Mouse (Mus musculus): ENCODE results near the gene Stk33. TPM values are rescaled to one million over a fixed set of nuclear protein-coding genes. Genes with fewer than 3 reads are reported as not detected.

Stk33 gene
- polyA plus RNA-seq, 1 experiment from 2014 or later = 0.51 TPM

- no peaks in the 10 kb centered on the region for H3K27me3 ChIP-seq (ENCODE audit: insufficient read depth, low read length)
- H3K4me2 ChIP-seq (replicated peaks; ENCODE audit: low read depth, low read length) = no peak overlapping the region
- ATAC-seq (ENCODE audit: low FRiP score, low TSS enrichment) = no peak
- H3K4me1 ChIP-seq (ENCODE audit: insufficient read depth, low read length) = no peaks in the 10 kb centered on the region
- H3K4me3 ChIP-seq (ENCODE audit: low read length) = no peak overlapping the region
- H3K9ac ChIP-seq (replicated peaks; ENCODE audit: low read length) = no peak overlapping the region
- no peaks in the 10 kb centered on the region for H3K9me3 ChIP-seq (ENCODE audit: low read length)
- no peaks in the 10 kb centered on the region for H3K36me3 ChIP-seq (ENCODE audit: insufficient read depth, low read length)
- no peak overlapping the region for H3K27ac ChIP-seq (ENCODE audit: low read length)
- WGBS = 85% methylated on average over 9 of the region's 9 CpGs
Measured at GRCm38 (mm10) chr7:109454856-109455255, 16.0 kb upstream of the Stk33 start.

- WGBS = 76% methylated on average over 2 of the region's 2 CpGs
- H3K4me1 ChIP-seq (ENCODE audit: insufficient read depth, low read length) = no peaks in the 10 kb centered on the region
- H3K4me3 ChIP-seq (ENCODE audit: low read length) = no peak overlapping the region
- ATAC-seq (ENCODE audit: low FRiP score, low TSS enrichment) = no peak
- H3K9me3 ChIP-seq (ENCODE audit: low read length) = no peaks in the 10 kb centered on the region
- no peak overlapping the region for H3K9ac ChIP-seq (replicated peaks; ENCODE audit: low read length)
- H3K36me3 ChIP-seq (ENCODE audit: insufficient read depth, low read length) = no peaks in the 10 kb centered on the region
- no peaks in the 10 kb centered on the region for H3K27me3 ChIP-seq (ENCODE audit: insufficient read depth, low read length)
- H3K4me2 ChIP-seq (replicated peaks; ENCODE audit: low read depth, low read length) = no peak overlapping the region
- H3K27ac ChIP-seq (ENCODE audit: low read length) = no peak overlapping the region
Measured at GRCm38 (mm10) chr7:109448060-109448459, 9.2 kb upstream of the Stk33 start.

- Histone ChIP-seq H3K9me3 (ENCODE audit: low read length) (no peaks in the 10 kb centered on the region), H3K4me1 (ENCODE audit: insufficient read depth, low read length) (no peaks in the 10 kb centered on the region), H3K4me3 (ENCODE audit: low read length) (no peak overlapping the region), H3K4me2 (replicated peaks; ENCODE audit: low read depth, low read length) (no peak overlapping the region), H3K36me3 (ENCODE audit: insufficient read depth, low read length) (no peaks in the 10 kb centered on the region), H3K9ac (replicated peaks; ENCODE audit: low read length) (no peak overlapping the region), H3K27ac (ENCODE audit: low read length) (no peak overlapping the region), H3K27me3 (ENCODE audit: insufficient read depth, low read length) (0 out of 2 replicates have a peak, but pooled peaks cover 3% of the 10 kb centered on the region)
- 11% methylated on average over 6 of the region's 6 CpGs for WGBS
- ATAC-seq (ENCODE audit: low FRiP score, low TSS enrichment) = no peak
Measured at GRCm38 (mm10) chr7:109445012-109445411, 6.1 kb upstream of the Stk33 start.

- Histone ChIP-seq H3K27ac (ENCODE audit: low read length) (no peak overlapping the region), H3K9me3 (ENCODE audit: low read length) (no peaks in the 10 kb centered on the region)
Measured at GRCm38 (mm10) chr7:109442739-109443138, 3.9 kb upstream of the Stk33 start.

GRCm38 (mm10) chr7:109440697-109441269, 1.9 kb upstream of the Stk33 start:
- Histone ChIP-seq H3K4me3 (ENCODE audit: low read length) (no peak overlapping the region), H3K27me3 (ENCODE audit: insufficient read depth, low read length) (peaks cover 16% of the 10 kb centered on the region), H3K4me1 (ENCODE audit: insufficient read depth, low read length) (peaks cover 15% of the 10 kb centered on the region), H3K4me2 (replicated peaks; ENCODE audit: low read depth, low read length) (no peak overlapping the region), H3K36me3 (ENCODE audit: insufficient read depth, low read length) (no peaks in the 10 kb centered on the region), H3K27ac (ENCODE audit: low read length) (no peak overlapping the region), H3K9me3 (ENCODE audit: low read length) (no peaks in the 10 kb centered on the region), H3K9ac (replicated peaks; ENCODE audit: low read length) (no peak overlapping the region)
- ATAC-seq (ENCODE audit: low FRiP score, low TSS enrichment) = no peak
- WGBS = 85% methylated on average over 9 of the region's 9 CpGs

More at GRCm38 (mm10) chr7:109442739-109443138, 3.9 kb upstream of the Stk33 start:
- peaks cover 15% of the 10 kb centered on the region for H3K4me1 ChIP-seq (ENCODE audit: insufficient read depth, low read length)
- H3K27me3 ChIP-seq (ENCODE audit: insufficient read depth, low read length) = peaks cover 16% of the 10 kb centered on the region
- no peak for ATAC-seq (ENCODE audit: low FRiP score, low TSS enrichment)
- H3K4me3 ChIP-seq (ENCODE audit: low read length) = no peak overlapping the region
- 71% methylated on average over 5 of the region's 5 CpGs for WGBS
- no peaks in the 10 kb centered on the region for H3K36me3 ChIP-seq (ENCODE audit: insufficient read depth, low read length)
- H3K9ac ChIP-seq (replicated peaks; ENCODE audit: low read length) = no peak overlapping the region
- no peak overlapping the region for H3K4me2 ChIP-seq (replicated peaks; ENCODE audit: low read depth, low read length)

- no peaks in the 10 kb centered on the region for H3K9me3 ChIP-seq (ENCODE audit: low read length)
- H3K27me3 ChIP-seq (ENCODE audit: insufficient read depth, low read length) = 0 out of 2 replicates have a peak, but pooled peaks cover 4% of the 10 kb centered on the region
- H3K4me2 ChIP-seq (replicated peaks; ENCODE audit: low read depth, low read length) = no peak overlapping the region
- no peaks in the 10 kb centered on the region for H3K4me1 ChIP-seq (ENCODE audit: insufficient read depth, low read length)
- H3K4me3 ChIP-seq (ENCODE audit: low read length) = no peak overlapping the region
- 67% methylated on average over 3 of the region's 3 CpGs for WGBS
- ATAC-seq (ENCODE audit: low FRiP score, low TSS enrichment) = no peak
- H3K36me3 ChIP-seq (ENCODE audit: insufficient read depth, low read length) = no peaks in the 10 kb centered on the region
- H3K27ac ChIP-seq (ENCODE audit: low read length) = no peak overlapping the region
- H3K9ac ChIP-seq (replicated peaks; ENCODE audit: low read length) = no peak overlapping the region
Measured at GRCm38 (mm10) chr7:109424422-109425159, 14.3 kb downstream of the Stk33 start.

- no peak for ATAC-seq (ENCODE audit: low FRiP score, low TSS enrichment)
- Histone ChIP-seq H3K9ac (replicated peaks; ENCODE audit: low read length) (no peak overlapping the region), H3K9me3 (ENCODE audit: low read length) (no peaks in the 10 kb centered on the region), H3K4me1 (ENCODE audit: insufficient read depth, low read length) (no peaks in the 10 kb centered on the region), H3K27me3 (ENCODE audit: insufficient read depth, low read length) (0 out of 2 replicates have a peak, but pooled peaks cover 4% of the 10 kb centered on the region), H3K4me3 (ENCODE audit: low read length) (no peak overlapping the region), H3K4me2 (replicated peaks; ENCODE audit: low read depth, low read length) (no peak overlapping the region), H3K36me3 (ENCODE audit: insufficient read depth, low read length) (no peaks in the 10 kb centered on the region), H3K27ac (ENCODE audit: low read length) (no peak overlapping the region)
- 82% methylated on average over 8 of the region's 8 CpGs for WGBS
Measured at GRCm38 (mm10) chr7:109422803-109423202, 16.1 kb downstream of the Stk33 start.

- no peak for ATAC-seq (ENCODE audit: low FRiP score, low TSS enrichment)
- Histone ChIP-seq H3K27ac (ENCODE audit: low read length) (no peak overlapping the region), H3K4me2 (replicated peaks; ENCODE audit: low read depth, low read length) (no peak overlapping the region), H3K4me3 (ENCODE audit: low read length) (no peak overlapping the region), H3K4me1 (ENCODE audit: insufficient read depth, low read length) (no peaks in the 10 kb centered on the region), H3K36me3 (ENCODE audit: insufficient read depth, low read length) (no peaks in the 10 kb centered on the region), H3K9me3 (ENCODE audit: low read length) (no peaks in the 10 kb centered on the region), H3K27me3 (ENCODE audit: insufficient read depth, low read length) (no peaks in the 10 kb centered on the region), H3K9ac (replicated peaks; ENCODE audit: low read length) (no peak overlapping the region)
- WGBS = 58% methylated on average over 7 of the region's 7 CpGs
Measured at GRCm38 (mm10) chr7:109405491-109405890, 33.4 kb downstream of the Stk33 start.

GRCm38 (mm10) chr7:109399299-109399698, 39.6 kb downstream of the Stk33 start:
- no peaks in the 10 kb centered on the region for H3K4me1 ChIP-seq (ENCODE audit: insufficient read depth, low read length)
- no peaks in the 10 kb centered on the region for H3K27me3 ChIP-seq (ENCODE audit: insufficient read depth, low read length)
- ATAC-seq (ENCODE audit: low FRiP score, low TSS enrichment) = no peak
- no peak overlapping the region for H3K9ac ChIP-seq (replicated peaks; ENCODE audit: low read length)
- H3K4me3 ChIP-seq (ENCODE audit: low read length) = no peak overlapping the region
- no peaks in the 10 kb centered on the region for H3K36me3 ChIP-seq (ENCODE audit: insufficient read depth, low read length)
- no peaks in the 10 kb centered on the region for H3K9me3 ChIP-seq (ENCODE audit: low read length)
- H3K4me2 ChIP-seq (replicated peaks; ENCODE audit: low read depth, low read length) = no peak overlapping the region
- WGBS = 66% methylated on average over 3 of the region's 3 CpGs
- H3K27ac ChIP-seq (ENCODE audit: low read length) = no peak overlapping the region

- Histone ChIP-seq H3K27me3 (ENCODE audit: insufficient read depth, low read length) (no peaks in the 10 kb centered on the region), H3K27ac (ENCODE audit: low read length) (no peak overlapping the region), H3K4me3 (ENCODE audit: low read length) (no peak overlapping the region), H3K36me3 (ENCODE audit: insufficient read depth, low read length) (no peaks in the 10 kb centered on the region), H3K4me1 (ENCODE audit: insufficient read depth, low read length) (no peaks in the 10 kb centered on the region), H3K4me2 (replicated peaks; ENCODE audit: low read depth, low read length) (no peak overlapping the region), H3K9ac (replicated peaks; ENCODE audit: low read length) (no peak overlapping the region), H3K9me3 (ENCODE audit: low read length) (0 out of 2 replicates have a peak, but pooled peaks cover 7% of the 10 kb centered on the region)
- ATAC-seq (ENCODE audit: low FRiP score, low TSS enrichment) = no peak
- WGBS = 81% methylated on average over 1 of the region's 1 CpGs
Measured at GRCm38 (mm10) chr7:109381131-109381530, 57.8 kb downstream of the Stk33 start.

All from kidney, embryonic 16.5 days (tissue).